Mouse (Mus musculus) heart, postnatal 36 days (tissue): Measurements from ENCODE around the gene Gpt2. TPM values are rescaled to one million over a fixed set of nuclear protein-coding genes. Genes with fewer than 3 reads are reported as not detected.

ENCODE experiments used
- DNase-seq, 2 experiments: peaks; one replicate each; pipeline ENCODE4 v3.0.0; 2021 to 2022
- intact Hi-C: fragments of 180-260 bp; cut with DNase I; formaldehyde crosslinking; loops from one replicate; pipeline ENCODE4 v1.15.1; 2025
- total RNA-seq, 2 experiments: library from RNA; stranded (reverse); gene quantifications; 2 replicates each; pipeline ENCODE4 v1.2.3; 2021

The Gpt2 gene
- total RNA-seq, 2 experiments from 2014 or later, result 37.8 to 41.5 TPM

GRCm38 (mm10) chr8:85521332-85521731 lies 29.0 kb downstream of the Gpt2 start:
- intact Hi-C loops, result loop anchor here (10.0 kb wide), 2 partner anchors 143 to 207 kb away; no protein-coding TSS in a partner anchor

GRCm38 (mm10) chr8:85524086-85524485 lies 31.7 kb downstream of the Gpt2 start:
- intact Hi-C loops, result loop anchor here (10.0 kb wide), 2 partner anchors 141 to 209 kb away; no protein-coding TSS in a partner anchor
- no peak for DNase-seq

More at GRCm38 (mm10) chr8:85521332-85521731, 29.0 kb downstream of the Gpt2 start:
- DNase-seq, result peak; percentile 48 to 61

DNA sequence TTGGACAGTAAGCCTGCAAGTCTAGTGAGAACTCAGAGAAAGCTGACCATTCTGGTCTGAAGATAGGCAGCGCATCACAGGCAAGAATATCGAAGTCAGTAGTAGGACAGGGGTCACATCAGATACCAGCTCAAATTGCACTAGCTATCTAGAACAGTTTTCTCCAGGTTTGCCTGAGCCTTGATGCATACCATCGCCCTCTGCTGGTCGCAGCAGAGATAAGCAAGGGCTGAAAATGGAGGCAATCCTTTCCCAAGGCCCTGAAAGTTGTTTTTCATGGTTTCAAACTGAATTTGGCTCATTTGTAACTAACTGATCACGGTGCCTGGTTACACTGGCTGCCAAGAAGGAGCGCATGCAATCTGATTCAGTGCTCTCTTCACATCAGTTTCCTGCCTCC lies 33.7 kb downstream of the Gpt2 start:
- intact Hi-C loops, result loop anchor here (1.0 to 10.0 kb wide), 3 partner anchors 70 to 211 kb away; no protein-coding TSS in a partner anchor

GRCm38 (mm10) chr8:85528959-85529358 lies 36.6 kb downstream of the Gpt2 start:
- intact Hi-C loops, result loop anchor here (10.0 kb wide), 2 partner anchors 136 to 214 kb away; no protein-coding TSS in a partner anchor

More for the DNA sequence above, 33.7 kb downstream of the Gpt2 start:
- peak; percentile 63 to 71 for DNase-seq

DNA sequence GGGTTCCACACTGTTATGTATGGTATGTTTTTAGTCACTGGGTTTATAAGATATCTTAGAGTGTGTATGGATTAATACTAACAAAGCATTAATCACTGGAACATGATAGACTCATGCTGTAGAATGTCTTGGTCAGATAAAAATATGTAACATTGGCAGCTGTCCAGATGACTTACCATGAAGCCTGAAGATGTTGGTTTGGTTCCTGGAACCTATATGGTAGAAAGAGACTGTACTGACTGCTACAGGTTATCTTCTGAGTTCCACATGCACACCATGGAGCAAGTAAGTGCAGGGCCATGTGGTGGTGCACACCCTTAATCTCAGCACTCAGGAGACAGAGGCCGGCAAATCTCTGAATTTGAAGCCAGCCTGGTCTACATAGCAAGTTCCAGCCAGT lies 38.3 kb downstream of the Gpt2 start:
- DNase-seq, result no peak
- intact Hi-C loops, result no loop called here

More at GRCm38 (mm10) chr8:85528959-85529358, 36.6 kb downstream of the Gpt2 start:
- DNase-seq, result no peak

DNA sequence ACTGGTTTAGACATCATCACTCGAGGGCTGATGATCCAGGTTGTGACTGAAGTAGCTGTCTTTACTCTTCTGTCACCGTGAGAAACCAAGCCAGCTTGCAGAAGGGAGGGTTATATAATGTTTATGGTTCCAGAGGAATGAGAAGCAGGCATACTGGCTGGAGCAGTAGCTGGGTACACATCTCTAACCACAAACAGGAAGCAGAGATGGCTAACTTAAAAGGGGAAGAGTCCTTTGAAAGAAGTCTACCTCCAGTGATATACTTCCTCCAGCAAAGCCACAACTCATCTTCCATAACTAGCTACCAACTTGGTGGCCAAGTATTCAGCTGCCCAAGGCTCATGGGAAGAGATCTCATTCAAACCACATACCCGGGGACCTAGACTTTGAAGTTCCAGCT lies 39.1 kb downstream of the Gpt2 start:
- intact Hi-C loops, result no loop called here
- no peak for DNase-seq

DNA sequence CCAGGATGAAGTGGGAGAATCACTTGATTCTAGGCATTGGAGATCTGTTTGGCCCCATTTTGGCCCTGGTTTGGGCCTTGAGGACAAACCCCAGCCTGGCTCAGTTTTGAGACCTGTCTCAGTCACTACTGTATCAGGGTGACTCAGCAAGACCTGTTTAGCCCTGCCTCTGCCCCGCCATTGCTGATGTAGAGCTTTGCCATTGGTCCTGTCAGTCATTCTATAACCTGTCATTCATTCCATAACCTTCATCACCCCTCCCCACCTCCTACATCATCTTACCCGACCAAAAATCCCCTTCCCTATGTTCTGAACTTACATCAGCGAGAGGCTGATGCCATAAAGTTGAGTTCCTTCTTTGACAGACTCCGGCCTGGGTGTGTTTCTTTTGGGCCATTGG lies 40.5 kb downstream of the Gpt2 start:
- intact Hi-C loops, result no loop called here
- no peak for DNase-seq

- DNase-seq, result no peak
- intact Hi-C loops, result no loop called here
Measured at GRCm38 (mm10) chr8:85533434-85533833, 41.1 kb downstream of the Gpt2 start.

GRCm38 (mm10) chr8:85534163-85534562 lies 41.8 kb downstream of the Gpt2 start:
- no peak for DNase-seq
- intact Hi-C loops, result no loop called here

GRCm38 (mm10) chr8:85536332-85536731 lies 44.0 kb downstream of the Gpt2 start:
- no peak for DNase-seq
- intact Hi-C loops, result no loop called here

- DNase-seq, result no peak
- intact Hi-C loops, result loop anchor here (5.0 to 10.0 kb wide), 2 partner anchors 110 to 1193 kb away; partner anchors contain the start of genes Gm10638 and Siah1a
Measured at GRCm38 (mm10) chr8:85551934-85552333, 59.6 kb downstream of the Gpt2 start.

GRCm38 (mm10) chr8:85554391-85555180 lies 62.2 kb downstream of the Gpt2 start:
- peak in 1 of 2 experiments; percentile 14 for DNase-seq
- intact Hi-C loops, result loop anchor here (5.0 to 10.0 kb wide), 2 partner anchors 108 to 1190 kb away; partner anchors contain the start of genes Gm10638 and Siah1a

GRCm38 (mm10) chr8:85555181-85556145 lies 63.1 kb downstream of the Gpt2 start, which contains the start of gene Dnaja2:
Gene Dnaja2 (minus strand): TSS chr8:85555344.
- intact Hi-C loops, result loop anchor here (10.0 kb wide), 1 partner anchor 1189 kb away; the partner anchor contains the start of genes Gm10638 and Siah1a
- peak; percentile 95 to 96 for DNase-seq

DNA sequence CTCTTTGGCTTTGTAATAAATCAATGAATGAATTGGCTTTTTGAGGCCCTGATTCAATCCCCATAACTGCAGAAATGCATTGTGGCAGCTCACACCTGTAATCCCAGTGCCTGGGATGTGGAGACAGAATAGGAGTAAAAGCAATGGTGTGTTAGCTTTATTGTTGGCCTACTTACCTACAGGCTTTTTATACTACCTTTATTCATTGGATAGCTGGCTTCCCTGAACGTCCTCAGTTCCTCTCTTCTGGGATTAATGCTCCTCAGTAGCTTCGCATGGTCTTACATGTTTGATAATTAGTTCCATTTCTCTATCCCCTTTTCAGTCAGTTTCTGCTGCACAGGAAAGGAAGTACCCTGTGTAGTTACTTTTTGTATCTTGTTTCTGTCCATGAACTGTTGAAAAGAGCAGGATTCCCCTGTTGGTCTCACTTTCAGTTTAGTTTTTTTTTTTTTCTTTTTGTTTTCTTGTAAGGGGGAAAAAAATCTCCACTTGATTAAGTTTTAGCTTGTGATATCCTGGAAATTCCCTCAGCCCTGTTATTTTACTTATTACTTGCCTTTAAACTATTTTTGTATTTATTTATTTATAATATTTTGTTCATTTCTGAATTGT lies 64.7 kb downstream of the Gpt2 start:
- no peak for DNase-seq
- intact Hi-C loops, result loop anchor here (10.0 kb wide), 1 partner anchor 1188 kb away; the partner anchor contains the start of genes Gm10638 and Siah1a

DNA sequence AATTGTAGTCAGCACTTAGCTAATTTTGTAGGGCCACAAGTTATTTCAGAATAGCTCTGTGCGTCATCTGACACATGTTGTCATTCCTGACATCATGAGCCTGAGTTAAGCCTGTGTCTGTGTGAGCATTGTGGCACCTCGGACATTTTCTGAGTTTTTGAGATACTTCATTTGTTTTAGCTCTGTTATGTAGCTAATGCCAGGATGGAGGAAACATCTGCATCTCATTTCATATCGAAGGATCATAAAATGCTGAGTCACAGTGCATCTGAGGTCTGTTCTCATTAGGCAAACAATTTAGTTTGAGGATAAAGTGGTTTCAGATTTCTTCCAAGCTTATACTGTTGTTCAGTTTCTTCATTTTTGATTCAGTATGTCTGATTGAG lies 65.2 kb downstream of the Gpt2 start:
- DNase-seq, result peak in 1 of 2 experiments; percentile 18
- intact Hi-C loops, result loop anchor here (10.0 kb wide), 1 partner anchor 1187 kb away; the partner anchor contains the start of genes Gm10638 and Siah1a

- DNase-seq, result no peak
- intact Hi-C loops, result loop anchor here (10.0 kb wide), 1 partner anchor 1186 kb away; the partner anchor contains the start of genes Gm10638 and Siah1a
Measured at GRCm38 (mm10) chr8:85559201-85559600, 66.8 kb downstream of the Gpt2 start.

- intact Hi-C loops, result loop anchor here (10.0 kb wide), 1 partner anchor 1185 kb away; the partner anchor contains the start of genes Gm10638 and Siah1a
- no peak for DNase-seq
Measured at GRCm38 (mm10) chr8:85559966-85560365, 67.6 kb downstream of the Gpt2 start.

GRCm38 (mm10) chr8:85563336-85563735 lies 71.0 kb downstream of the Gpt2 start:
- DNase-seq, result no peak
- intact Hi-C loops, result no loop called here

DNA sequence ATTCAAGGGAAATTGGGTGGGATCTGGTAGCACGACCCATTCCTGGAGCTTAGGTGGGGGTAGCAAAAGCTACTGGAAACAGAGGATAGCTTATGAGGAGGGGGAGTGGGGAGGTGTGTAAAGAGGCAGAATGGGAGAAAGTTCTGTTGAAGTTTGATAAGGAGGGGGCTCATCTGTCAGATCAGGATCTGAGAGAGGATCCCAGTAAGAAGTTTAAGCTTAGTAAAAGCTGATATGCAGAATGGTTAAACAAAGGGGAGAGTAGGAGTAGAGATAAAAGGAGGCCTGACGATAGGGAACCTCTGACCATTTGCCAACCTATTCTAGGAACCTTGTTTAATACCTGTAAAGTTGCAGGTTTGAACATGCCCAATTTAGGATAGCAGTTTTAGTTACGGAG lies 72.8 kb downstream of the Gpt2 start:
- intact Hi-C loops, result no loop called here
- DNase-seq, result no peak

DNA sequence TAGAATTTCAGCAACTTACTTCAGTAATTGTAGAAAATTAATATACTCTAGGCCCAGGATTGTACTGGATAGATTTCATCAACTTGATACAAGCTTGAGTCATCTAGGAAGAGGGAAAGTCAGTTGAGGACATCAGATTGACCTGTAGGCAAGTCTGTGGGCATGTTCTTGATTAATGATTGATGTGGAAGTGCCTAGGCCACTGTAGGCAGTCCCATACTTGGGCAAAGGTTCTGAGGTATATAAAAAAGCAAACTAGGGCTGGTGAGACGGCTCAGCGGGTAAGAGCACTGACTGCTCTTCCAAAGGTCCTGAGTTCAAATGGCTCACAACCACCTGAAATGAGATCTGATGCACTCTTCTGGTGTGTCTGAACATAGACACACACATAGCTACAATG lies 75.4 kb downstream of the Gpt2 start:
- no peak for DNase-seq
- intact Hi-C loops, result no loop called here
